Mouse (Mus musculus) spleen, adult 2 months (tissue): Measurements from ENCODE around the gene Cfd.
A peak's percentile ranks its signal among the peaks of the same experiment; 100 is the strongest.

Experiments used
- CTCF ChIP-seq: fragments of 200-500 bp; IDR thresholded peaks from 2 replicates; pipeline ENCODE4 v1.5.1; 2011; ENCODE audit warnings: mild to moderate bottlenecking, inconsistent platforms; ENCODE audit not compliant: insufficient read depth, insufficient read length, insufficient replicate concordance; ENCODE audit errors: extremely low read depth
- POLR2A ChIP-seq: fragments of 200-500 bp; IDR thresholded peaks from 2 replicates; pipeline ENCODE4 v1.6.1; 2011; ENCODE audit warnings: low read depth, low read length, inconsistent platforms

DNA sequence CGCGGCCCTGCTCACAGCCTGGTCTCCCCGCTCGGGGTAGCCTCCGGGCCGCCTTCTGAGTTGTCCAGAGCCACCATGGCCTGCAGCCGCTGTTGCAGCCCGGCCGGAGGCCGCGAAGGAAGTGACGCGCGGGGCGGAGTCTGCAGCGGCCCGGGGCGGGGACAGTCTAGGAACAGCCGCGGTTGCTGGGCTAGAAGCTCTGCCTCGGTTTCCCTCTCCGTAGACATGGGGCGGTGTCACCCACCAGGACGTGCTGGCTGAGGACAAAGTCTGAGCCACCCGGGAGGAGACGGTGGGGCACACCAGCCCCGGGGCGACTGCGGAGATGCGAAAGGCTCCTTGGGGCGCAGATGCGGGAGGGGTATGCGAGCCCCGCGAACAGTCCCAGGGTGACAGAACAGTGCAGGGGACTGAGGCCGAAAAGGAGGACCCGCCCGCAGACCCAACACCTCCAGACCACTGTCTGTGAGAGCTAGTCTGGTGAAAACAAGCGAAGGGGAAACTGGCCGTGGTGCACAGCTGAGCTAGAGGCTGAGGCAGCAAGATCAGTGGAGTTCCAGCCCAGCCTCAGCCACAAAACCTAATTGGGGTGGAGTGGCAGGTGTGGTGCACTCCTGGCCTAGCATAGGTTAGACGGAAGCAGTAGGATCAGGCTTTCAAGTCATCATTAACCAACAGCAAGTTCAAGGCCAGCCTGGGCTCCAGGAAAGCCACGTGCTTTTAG, 26.3 kb downstream of the Cfd start, which contains the start of gene Kiss1r:
- TF ChIP-seq POLR2A, result peak; percentile 81
- TF ChIP-seq CTCF, result no peak
